Mouse (Mus musculus) megakaryocyte, embryonic 14.5 days (primary cell): Measurements from ENCODE around the gene Tmem178b. TPM values are rescaled to one million over a fixed set of nuclear protein-coding genes. Genes with fewer than 3 reads are reported as not detected.

Experiments used
- H3K27me3 ChIP-seq: replicated peaks from 2 replicates; pipeline ENCODE3; 2012; ENCODE audit warnings: inconsistent platforms
- H3K36me3 ChIP-seq: replicated peaks from 2 replicates; pipeline ENCODE3; 2012; ENCODE audit warnings: low read length, inconsistent platforms, mixed read lengths
- H3K4me1 ChIP-seq: 2 replicates; pipeline ENCODE4 v1.6.1; 2012; ENCODE audit warnings: inconsistent platforms
- H3K4me3 ChIP-seq: replicated peaks from 2 replicates; pipeline ENCODE3; 2012; ENCODE audit warnings: moderate library complexity, mild to moderate bottlenecking, inconsistent platforms
- H3K9me3 ChIP-seq: 2 replicates; pipeline ENCODE4 v1.6.1; 2012; ENCODE audit warnings: inconsistent platforms
- FLI1 ChIP-seq: IDR thresholded peaks from 2 replicates; pipeline ENCODE4 v1.6.1; 2012; ENCODE audit warnings: low read length, inconsistent platforms, mixed read lengths
- GATA1 ChIP-seq: IDR thresholded peaks from 3 replicates; pipeline ENCODE4 v1.6.1; 2012; ENCODE audit warnings: mixed read lengths, low read length, inconsistent platforms, borderline replicate concordance
- polyA plus RNA-seq: library from polyadenylated mRNA; stranded (reverse); fragments of >175 nt; gene quantifications from 2 replicates; pipeline ENCODE4 v1.2.3, GENCODE M21; 2012; ENCODE audit warnings: low replicate concordance; ENCODE audit not compliant: insufficient read depth

The Tmem178b gene
- polyA plus RNA-seq, 1 experiment = not detected

GRCm38 (mm10) chr6:40110029-40110428 is 237.0 kb downstream of the Tmem178b start:
- Histone ChIP-seq H3K4me3 (no peak overlapping the region), H3K9me3 (peaks cover 4% of the 10 kb centered on the region; the same call in 1 of the 2 replicates), H3K4me1 (no peaks in the 10 kb centered on the region), H3K36me3 (no peaks in the 10 kb centered on the region), H3K27me3 (no peaks in the 10 kb centered on the region)
- TF ChIP-seq FLI1 (no peak), GATA1 (no peak)

GRCm38 (mm10) chr6:40110729-40111128 is 237.7 kb downstream of the Tmem178b start:
- peaks cover 4% of the 10 kb centered on the region; the same call in 1 of the 2 replicates for H3K9me3 ChIP-seq
- TF ChIP-seq FLI1 (no peak), GATA1 (no peak)
- H3K4me1 ChIP-seq = no peaks in the 10 kb centered on the region
- no peak overlapping the region for H3K4me3 ChIP-seq
- no peaks in the 10 kb centered on the region for H3K36me3 ChIP-seq
- H3K27me3 ChIP-seq = no peaks in the 10 kb centered on the region

GRCm38 (mm10) chr6:40112488-40112887 is 239.4 kb downstream of the Tmem178b start:
- peaks cover 4% of the 10 kb centered on the region; the same call in 1 of the 2 replicates for H3K9me3 ChIP-seq
- no peak overlapping the region for H3K4me3 ChIP-seq
- H3K4me1 ChIP-seq = no peaks in the 10 kb centered on the region
- H3K27me3 ChIP-seq = no peaks in the 10 kb centered on the region
- H3K36me3 ChIP-seq = no peaks in the 10 kb centered on the region
- TF ChIP-seq FLI1 (no peak), GATA1 (no peak)

- no peak for TF ChIP-seq FLI1
- no peak for TF ChIP-seq GATA1
- H3K27me3 ChIP-seq = no peaks in the 10 kb centered on the region
Observed at GRCm38 (mm10) chr6:40116225-40116624, 243.2 kb downstream of the Tmem178b start.

GRCm38 (mm10) chr6:40120176-40120575 is 247.1 kb downstream of the Tmem178b start:
- no peak overlapping the region for H3K4me3 ChIP-seq
- no peaks in the 10 kb centered on the region for H3K9me3 ChIP-seq
- no peaks in the 10 kb centered on the region for H3K4me1 ChIP-seq
- no peaks in the 10 kb centered on the region for H3K36me3 ChIP-seq
- no peak for TF ChIP-seq GATA1
- TF ChIP-seq FLI1 = no peak
- H3K27me3 ChIP-seq = no peaks in the 10 kb centered on the region

More at GRCm38 (mm10) chr6:40116225-40116624, 243.2 kb downstream of the Tmem178b start:
- Histone ChIP-seq H3K9me3 (no peaks in the 10 kb centered on the region; the same call in 1 of the 2 replicates), H3K4me1 (no peaks in the 10 kb centered on the region), H3K36me3 (no peaks in the 10 kb centered on the region), H3K4me3 (no peak overlapping the region)

GRCm38 (mm10) chr6:40121494-40121893 is 248.4 kb downstream of the Tmem178b start:
- H3K9me3 ChIP-seq = no peaks in the 10 kb centered on the region
- H3K36me3 ChIP-seq = no peaks in the 10 kb centered on the region
- H3K4me3 ChIP-seq = no peak overlapping the region
- no peaks in the 10 kb centered on the region for H3K4me1 ChIP-seq
- TF ChIP-seq GATA1 (no peak), FLI1 (no peak)
- no peaks in the 10 kb centered on the region for H3K27me3 ChIP-seq

GRCm38 (mm10) chr6:40123070-40123690 is 250.1 kb downstream of the Tmem178b start:
- Histone ChIP-seq H3K27me3 (no peaks in the 10 kb centered on the region), H3K36me3 (no peaks in the 10 kb centered on the region), H3K4me3 (no peak overlapping the region), H3K9me3 (no peaks in the 10 kb centered on the region), H3K4me1 (no peaks in the 10 kb centered on the region)
- TF ChIP-seq GATA1 (no peak), FLI1 (no peak)

GRCm38 (mm10) chr6:40123960-40124359 is 250.9 kb downstream of the Tmem178b start:
- TF ChIP-seq FLI1 = no peak
- TF ChIP-seq GATA1 = no peak
- Histone ChIP-seq H3K27me3 (no peaks in the 10 kb centered on the region), H3K4me1 (no peaks in the 10 kb centered on the region), H3K4me3 (no peak overlapping the region), H3K9me3 (no peaks in the 10 kb centered on the region), H3K36me3 (no peaks in the 10 kb centered on the region)

- Histone ChIP-seq H3K9me3 (no peaks in the 10 kb centered on the region), H3K4me3 (no peak overlapping the region)
Observed at GRCm38 (mm10) chr6:40128716-40129115, 255.6 kb downstream of the Tmem178b start.

GRCm38 (mm10) chr6:40131936-40132335 is 258.9 kb downstream of the Tmem178b start:
- Histone ChIP-seq H3K4me3 (no peak overlapping the region), H3K4me1 (no peaks in the 10 kb centered on the region), H3K36me3 (no peaks in the 10 kb centered on the region), H3K9me3 (no peaks in the 10 kb centered on the region), H3K27me3 (no peaks in the 10 kb centered on the region)
- TF ChIP-seq FLI1 (no peak), GATA1 (no peak)

More at GRCm38 (mm10) chr6:40128716-40129115, 255.6 kb downstream of the Tmem178b start:
- no peak for TF ChIP-seq FLI1
- no peaks in the 10 kb centered on the region for H3K36me3 ChIP-seq
- H3K4me1 ChIP-seq = no peaks in the 10 kb centered on the region
- no peaks in the 10 kb centered on the region for H3K27me3 ChIP-seq
